Mouse (Mus musculus) testis, adult 2 months (tissue): ENCODE results near the gene Eya4.

Experiments
- CTCF ChIP-seq: fragments of 200-500 bp; IDR thresholded peaks from 2 replicates; pipeline ENCODE4 v1.5.1; 2012; ENCODE audit warnings: low read depth, mild to moderate bottlenecking, inconsistent platforms, low read length, moderate library complexity; ENCODE audit not compliant: control insufficient read depth, insufficient read depth, insufficient replicate concordance
- POLR2A ChIP-seq: fragments of 200-500 bp; IDR thresholded peaks from 2 replicates; pipeline ENCODE4 v1.6.1; 2012; ENCODE audit warnings: low read depth, mild to moderate bottlenecking, inconsistent platforms, low read length, moderate library complexity; ENCODE audit not compliant: control insufficient read depth

DNA sequence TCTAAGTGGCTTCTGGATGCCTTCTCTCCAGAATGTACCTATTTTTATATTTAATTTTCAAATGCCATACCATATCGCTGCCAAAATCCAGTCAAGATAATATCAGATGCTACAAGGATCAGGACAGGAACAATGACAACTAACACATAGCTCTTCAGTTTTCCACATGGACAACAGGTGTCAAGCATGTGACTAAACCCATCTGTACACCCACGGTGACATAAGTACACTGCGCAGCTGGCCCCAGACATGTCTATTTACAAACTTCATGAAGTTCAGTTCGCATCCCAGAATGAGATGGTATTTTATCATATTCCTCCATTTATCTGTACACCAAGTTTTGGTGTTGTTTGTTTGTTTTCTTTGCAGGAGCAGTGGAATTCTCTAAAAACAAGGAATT, 154.2 kb downstream of the Eya4 start:
- TF ChIP-seq POLR2A (no peak), CTCF (no peak)
